Mouse (Mus musculus) lung, adult 18-20 months (tissue): Measurements from ENCODE around the gene B630019K06Rik.
"Not testable (repeated sequence)": the region's sequence is repeated elsewhere in the genome, so short reads cannot be mapped to it uniquely, and the experiment has no call there.

Experiments used
- DNase-seq, 2 experiments: peaks; one replicate each; pipeline ENCODE4 v3.0.0; 2022; ENCODE audit warnings: mixed read lengths in 2 of 2

The B630019K06Rik gene

DNA sequence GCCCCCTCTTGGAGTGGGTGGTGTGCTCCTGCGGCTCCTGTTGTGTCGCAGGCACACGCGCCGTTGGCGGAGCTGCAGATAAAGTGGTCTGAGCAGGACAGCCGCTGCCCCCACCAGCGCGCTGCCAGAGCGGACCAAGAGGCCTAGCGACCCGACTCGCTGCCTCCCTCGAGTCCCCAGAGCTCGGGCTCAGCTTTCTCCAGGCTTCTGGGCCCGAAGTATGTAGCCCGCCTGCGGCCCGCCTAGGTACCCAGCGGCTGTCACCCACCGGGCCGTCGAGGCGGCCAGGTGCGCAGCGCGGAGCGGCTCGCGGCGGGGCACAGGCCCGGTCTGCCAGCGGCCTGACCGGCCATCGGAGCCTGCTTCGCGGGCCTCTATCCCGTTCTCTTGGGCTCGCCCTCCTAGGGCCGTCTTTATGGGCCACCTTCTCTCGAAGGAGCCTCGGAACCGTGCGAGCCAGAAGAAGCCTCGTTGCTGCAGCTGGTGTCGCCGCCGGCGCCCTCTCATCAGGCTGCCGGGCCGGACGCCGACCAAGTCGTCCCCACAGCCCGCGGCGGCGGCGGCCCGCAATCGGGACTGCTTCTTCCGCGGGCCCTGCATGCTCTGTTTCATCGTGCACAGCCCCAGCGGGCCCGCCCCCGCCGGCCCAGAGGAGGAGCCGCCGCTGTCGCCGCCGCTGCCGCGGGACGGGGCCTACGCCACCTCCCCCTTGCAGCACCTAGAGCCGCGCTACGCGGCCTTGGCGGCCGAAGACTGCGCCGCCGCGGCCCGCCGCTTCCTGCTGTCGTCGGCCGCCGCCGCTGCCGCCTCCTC is at the start of gene B630019K06Rik:
Gene B630019K06Rik, plus strand, starts transcription at position 40 of the 813 bp plus-strand sequence.
- DNase-seq, result peak; percentile 71 to 74

DNA sequence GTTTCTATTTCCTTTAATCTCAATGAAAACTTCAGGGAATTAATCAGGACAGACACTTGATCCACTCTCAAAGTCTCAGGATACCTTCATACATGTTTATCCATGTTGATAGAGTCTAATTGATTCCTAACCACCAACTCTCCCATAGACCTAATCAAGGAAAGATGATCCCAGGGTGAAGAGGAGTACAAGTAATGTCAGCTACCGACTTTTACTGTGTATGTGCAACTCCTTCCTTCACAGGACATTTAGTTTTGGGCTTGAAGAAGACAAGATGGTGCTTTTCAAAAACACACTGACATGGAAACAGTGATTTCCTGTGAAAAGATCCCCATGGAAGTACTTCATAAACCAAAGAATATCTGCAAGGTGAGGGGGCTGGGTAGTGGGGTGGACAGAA is 48.5 kb upstream of the B630019K06Rik start, which contains the start of gene Gm6592:
Gene Gm6592, plus strand, starts transcription at position 301 of the 400 bp plus-strand sequence.
- DNase-seq, result no peak

DNA sequence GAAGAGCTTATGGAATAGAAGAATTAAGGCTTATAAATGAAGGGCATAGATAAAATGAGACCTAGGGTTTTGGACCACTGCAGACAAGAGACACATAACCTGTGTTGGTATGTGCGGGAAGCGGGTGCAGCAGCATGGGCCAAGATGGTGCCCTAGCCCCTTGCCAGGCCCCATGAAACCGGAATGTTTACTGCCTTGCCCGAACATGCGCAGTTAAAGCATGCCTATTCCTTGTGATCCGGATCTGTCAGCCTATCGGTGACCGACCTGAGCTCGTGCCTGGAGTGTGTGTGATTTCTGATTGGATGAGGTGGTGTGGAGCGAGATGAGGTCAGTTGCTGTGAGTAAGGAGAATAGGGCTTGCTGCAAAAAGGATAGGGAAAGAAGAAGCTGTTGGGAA is 39.7 kb upstream of the B630019K06Rik start:
- no peak for DNase-seq

DNA sequence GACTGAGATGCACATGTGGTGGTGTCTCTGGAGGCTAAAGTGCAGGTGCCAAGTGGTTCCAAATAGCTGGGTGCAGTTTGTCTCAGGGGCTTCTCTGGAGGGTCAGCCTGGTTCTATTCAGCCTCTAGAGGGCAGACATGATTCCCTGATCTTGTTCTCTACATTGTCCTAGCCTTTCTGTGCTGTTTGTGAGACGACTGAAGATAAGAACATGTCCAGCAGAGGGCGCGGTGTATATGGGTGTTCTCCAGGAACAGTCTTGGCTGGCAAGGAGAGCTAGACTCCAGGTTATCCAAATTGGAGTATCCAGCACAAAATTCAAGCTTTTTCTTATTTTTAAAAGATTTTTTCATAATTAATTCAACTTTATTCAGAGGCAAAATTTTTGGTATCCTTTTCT is 27.9 kb upstream of the B630019K06Rik start:
- peak; percentile 71 to 76 for DNase-seq

DNA sequence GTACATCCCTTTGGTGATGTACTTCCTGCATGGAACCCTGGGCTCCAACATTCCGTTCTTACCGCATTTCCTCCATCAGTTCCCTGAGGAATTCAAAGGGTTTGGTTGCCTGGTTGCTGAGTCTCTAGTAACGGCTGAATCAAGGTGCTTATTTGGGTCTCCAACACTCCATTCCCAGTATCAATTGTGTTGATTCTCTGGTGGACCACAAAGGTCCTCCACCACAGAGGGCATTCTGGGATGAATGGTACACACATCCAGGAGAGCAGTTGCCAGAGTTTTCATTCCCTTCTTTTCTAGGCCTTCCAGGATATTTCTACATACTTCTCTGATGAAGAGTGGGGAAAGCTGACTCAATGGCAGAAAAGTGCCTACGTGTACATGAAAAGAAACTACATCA is 18.2 kb upstream of the B630019K06Rik start, which contains the start of gene Gm5751:
Gene Gm5751, plus strand, starts transcription at position 301 of the 400 bp plus-strand sequence.
- not testable (repeated sequence) for DNase-seq

DNA sequence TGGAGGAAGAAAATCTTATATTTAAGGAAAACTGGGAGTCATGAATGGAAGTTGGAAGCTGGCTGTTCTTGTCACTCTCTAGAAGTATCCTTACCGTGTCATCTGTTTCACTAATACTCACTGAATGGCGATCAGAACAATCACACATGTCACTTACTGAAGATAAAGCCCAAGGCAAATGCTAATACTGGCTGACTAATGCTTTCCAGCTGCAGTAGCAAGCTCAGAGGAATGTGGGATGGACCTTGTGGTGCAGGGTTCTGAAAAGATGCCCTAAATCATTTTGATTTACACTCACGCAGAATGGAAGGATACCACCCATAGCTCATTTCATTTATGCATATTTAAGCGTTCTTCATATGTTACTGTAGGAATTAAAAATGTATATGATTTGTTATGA is 7.8 kb upstream of the B630019K06Rik start:
- DNase-seq, result no peak

DNA sequence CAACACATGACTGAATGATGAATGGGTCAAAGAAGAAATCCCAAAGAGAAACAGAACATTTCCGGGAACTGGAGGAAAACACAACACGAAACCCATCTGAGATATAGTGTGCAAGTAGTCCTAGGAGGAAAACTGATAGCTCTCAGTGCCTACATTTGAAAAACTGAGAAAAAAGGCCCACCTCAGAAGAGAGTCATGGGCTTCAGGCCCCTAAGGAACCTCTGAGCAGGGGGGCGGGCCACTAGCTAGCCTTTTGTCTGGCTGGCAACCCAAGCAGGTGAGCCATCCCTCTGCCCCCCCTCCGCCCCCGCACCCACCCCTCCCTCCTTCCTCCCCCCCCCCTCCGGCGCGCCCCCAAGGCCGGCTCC is 223 bp upstream of the B630019K06Rik start:
- DNase-seq, result peak in 1 of 2 experiments; percentile 25

DNA sequence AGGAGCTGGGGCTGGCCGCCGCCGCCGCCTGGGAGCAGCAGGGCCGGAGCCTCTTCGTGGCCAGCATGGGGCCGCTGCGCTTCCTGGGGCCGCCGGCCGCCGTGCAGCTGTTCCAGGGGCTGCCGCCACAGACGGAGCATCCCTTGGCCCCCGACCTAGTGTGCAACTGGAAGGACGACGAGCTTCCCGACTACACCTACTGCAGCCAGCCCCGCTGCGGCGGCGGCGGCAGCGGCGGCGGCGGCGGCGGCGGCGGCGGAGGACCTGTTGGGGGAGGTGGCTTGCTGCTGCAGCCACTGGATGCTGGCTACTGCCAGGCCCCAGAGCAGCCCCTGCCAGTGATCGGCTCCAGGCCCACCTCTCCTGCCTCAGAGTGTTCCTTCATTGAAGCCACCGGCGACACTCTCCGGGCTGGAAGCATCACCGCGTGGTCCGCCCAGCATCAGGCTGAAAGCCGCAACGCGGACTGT is 1.0 kb downstream of the B630019K06Rik start:
- DNase-seq, result peak; percentile 6 to 10

DNA sequence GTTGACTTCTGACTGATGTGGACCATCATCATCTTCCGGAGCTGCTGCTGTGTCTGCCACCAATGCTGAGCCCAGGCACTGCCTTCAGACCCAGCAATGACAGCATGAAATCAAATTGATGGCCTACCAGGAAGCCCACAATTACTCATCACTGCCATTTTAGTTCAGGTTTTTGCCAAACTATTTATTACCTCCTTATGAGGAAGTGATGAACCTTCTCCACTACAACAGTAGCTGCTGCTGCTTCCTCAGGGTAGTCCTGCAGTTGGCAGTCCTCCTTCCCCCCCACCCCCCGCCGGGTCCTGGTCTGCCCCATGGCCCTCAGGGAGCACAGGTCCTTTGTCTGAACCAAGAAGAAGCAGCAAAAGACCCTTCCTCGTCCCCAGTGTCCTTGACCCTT is 8.6 kb downstream of the B630019K06Rik start:
- no peak for DNase-seq

DNA sequence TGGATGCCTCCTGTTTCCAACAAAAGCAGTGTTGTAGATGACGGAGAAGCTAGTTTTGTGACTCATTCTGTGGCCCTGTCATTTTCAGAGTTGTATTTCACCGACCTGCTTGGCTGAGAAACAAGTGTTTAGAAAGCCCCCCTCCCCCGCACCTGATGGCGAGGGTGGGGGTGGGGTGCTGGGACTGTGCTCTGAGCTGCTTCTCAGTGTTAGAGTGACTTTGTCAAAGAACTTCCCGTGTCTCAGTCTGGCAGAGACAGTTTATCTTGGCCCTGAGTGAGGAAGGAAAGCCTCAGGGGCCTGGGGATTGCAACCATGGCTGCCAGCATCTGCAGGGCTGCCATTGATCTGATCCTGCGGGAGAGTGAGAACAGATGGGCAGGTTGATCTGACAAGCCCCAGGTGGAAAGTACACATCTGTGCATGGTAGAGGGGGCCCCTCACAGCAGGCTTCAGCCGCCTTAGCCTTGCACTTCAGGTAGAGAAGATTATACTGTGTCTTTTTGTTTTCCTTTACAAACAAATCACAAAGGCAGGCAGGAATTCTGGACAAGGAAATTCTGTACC is 9.8 kb downstream of the B630019K06Rik start:
- no peak for DNase-seq

DNA sequence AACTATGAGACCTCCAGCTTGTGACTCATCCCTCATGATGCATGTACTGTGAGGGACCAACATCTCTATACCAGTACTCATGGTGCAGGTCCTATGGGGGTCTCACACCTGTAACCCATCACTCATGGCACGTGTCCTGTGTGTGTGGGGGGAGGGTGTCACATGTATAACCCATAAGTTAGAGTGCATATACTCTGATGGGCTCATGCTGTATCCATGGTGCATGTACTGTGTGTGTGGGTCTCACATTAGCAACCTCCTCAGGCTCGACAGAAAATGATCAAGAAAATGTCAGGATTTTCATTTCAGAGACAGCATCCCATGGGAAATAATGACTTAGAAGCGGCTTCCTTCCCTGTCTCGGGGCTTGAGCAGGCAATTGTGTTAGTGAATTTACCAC is 28.9 kb downstream of the B630019K06Rik start:
- DNase-seq, result no peak

DNA sequence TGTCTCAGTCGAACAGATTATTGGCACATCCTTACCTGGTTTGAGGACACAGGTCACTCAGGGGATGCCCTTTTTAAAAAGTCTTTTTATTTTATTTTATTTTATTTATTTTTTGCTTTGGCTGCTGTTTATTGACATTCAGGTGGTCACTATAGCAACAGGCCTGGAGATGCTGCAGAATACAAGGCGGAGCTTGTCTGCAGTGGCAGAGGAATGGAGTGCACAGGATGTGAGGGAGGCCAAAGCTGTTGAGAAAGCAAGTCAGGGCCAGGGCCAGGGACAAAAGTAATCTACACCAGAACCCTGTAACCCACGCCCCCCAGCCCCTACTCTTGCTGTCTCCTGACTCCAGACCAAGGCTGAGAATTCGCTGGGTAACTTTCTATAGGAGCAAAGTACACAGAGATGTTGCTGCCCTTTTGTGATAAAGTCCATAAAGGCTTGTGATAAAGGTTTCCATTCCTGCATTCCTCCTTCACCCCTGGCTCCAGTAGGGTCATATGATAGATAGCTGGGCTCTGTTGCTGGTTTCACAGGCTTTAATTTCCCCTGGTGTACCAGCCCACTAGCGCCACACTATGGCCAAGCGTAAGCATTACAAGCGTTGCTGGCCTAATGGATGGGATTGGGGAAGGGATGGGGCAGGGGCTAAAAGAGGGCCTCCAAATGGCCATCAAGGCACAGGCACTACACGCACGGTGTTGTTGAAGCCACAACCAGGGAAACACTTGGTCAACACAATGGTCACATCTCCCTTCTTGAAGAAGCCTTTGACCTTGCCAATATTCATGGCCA is 29.8 kb downstream of the B630019K06Rik start:
- peak in 1 of 2 experiments; percentile 2 for DNase-seq

DNA sequence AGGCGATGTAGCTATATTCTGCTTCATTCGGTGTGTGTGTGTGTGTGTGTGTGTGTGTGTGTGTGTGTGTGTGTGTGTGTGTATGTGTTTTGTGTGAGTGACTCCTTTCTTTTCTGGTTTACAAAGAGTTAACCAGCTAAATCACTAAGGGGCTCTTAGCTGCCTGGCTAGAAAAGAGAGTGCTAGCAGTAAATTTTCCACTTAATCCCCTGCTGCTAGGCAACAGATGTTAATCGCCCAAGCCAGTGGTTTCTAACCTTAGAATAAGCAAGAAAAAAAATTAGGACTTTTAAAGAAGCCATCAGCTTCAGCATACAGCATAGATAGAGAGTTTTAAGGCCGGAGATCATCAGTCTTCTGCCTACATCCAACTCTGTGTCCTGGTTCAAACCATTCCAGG is 35.1 kb downstream of the B630019K06Rik start:
- no peak for DNase-seq

DNA sequence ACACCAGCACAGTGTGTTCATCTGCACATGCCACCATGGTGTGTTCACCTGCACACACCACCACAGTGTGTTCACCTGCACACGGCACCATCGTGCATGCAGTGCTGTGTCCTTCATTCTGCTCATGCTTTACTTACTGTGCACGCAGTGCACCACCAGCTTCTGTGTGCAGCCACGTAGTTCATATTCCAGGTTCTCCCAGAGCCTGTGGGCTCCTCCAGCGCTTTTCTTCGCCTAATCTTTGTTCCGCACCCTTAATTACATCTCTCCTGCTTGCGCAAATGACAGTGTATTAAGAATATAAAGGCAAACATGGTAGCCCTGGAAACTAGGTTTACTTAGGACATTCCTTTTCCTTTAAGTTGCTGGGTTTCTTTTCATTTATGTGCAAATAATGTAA is 51.9 kb downstream of the B630019K06Rik start:
- no peak for DNase-seq
